Mouse (Mus musculus) embryonic facial prominence, embryonic 15.5 days (tissue): ENCODE data around the gene Fads2. TPM values are rescaled to one million over a fixed set of nuclear protein-coding genes. Genes with fewer than 3 reads are reported as not detected.

Experiments used
- polyA plus RNA-seq: library from polyadenylated mRNA; unstranded; fragments of >200 nt; fragmentation: Nextera tagmentation; extraction: Ambion mirVana; gene quantifications from 2 replicates; pipeline ENCODE4 v1.2.1, GENCODE M21; 2015

Fads2 gene
- polyA plus RNA-seq, 1 experiment from 2014 or later, result 61.3 TPM

Other genes starting within 250 kb of the Fads2 start
- gene Incenp, start 202.2 kb downstream of the Fads2 start, polyA plus RNA-seq, result 90.9 and 97.2 TPM in 2 replicates
- gene Fth1, start 121.1 kb downstream of the Fads2 start, polyA plus RNA-seq, result 1,601 and 1,694 TPM in 2 replicates
- 1.2 and 1.9 TPM in 2 replicates for gene Best1, start 100.1 kb downstream of the Fads2 start, polyA plus RNA-seq
- 45.8 and 46.1 TPM in 2 replicates for gene Rab3il1, start 100.1 kb downstream of the Fads2 start, polyA plus RNA-seq
- gene Fads3, start 60.2 kb downstream of the Fads2 start, polyA plus RNA-seq, result 16.4 and 17.3 TPM in 2 replicates
- gene Fads1, start 81.1 kb upstream of the Fads2 start, polyA plus RNA-seq, result 77.6 and 78.2 TPM in 2 replicates
- gene Tmem258, start 102.3 kb upstream of the Fads2 start, polyA plus RNA-seq, result 449 and 454 TPM in 2 replicates
- 62.2 and 65.8 TPM in 2 replicates for gene Fen1, start 102.4 kb upstream of the Fads2 start, polyA plus RNA-seq
- 0.41 and 0.65 TPM in 2 replicates for gene Myrf, start 139.0 kb upstream of the Fads2 start, polyA plus RNA-seq
- 2.8 and 3.5 TPM in 2 replicates for gene Dagla, start 203.1 kb upstream of the Fads2 start, polyA plus RNA-seq